Mouse (Mus musculus) stomach, postnatal 0 days (tissue): ENCODE measurements around the gene Me3.

Experiments used
- CTCF ChIP-seq: IDR thresholded peaks from 2 replicates; pipeline ENCODE4 v1.5.1; 2016; ENCODE audit warnings: antibody characterized with exemption, low read depth, mild to moderate bottlenecking, moderate library complexity
- EP300 ChIP-seq: optimal IDR thresholded peaks from 2 replicates; pipeline ENCODE3; 2016; ENCODE audit warnings: antibody characterized with exemption

DNA sequence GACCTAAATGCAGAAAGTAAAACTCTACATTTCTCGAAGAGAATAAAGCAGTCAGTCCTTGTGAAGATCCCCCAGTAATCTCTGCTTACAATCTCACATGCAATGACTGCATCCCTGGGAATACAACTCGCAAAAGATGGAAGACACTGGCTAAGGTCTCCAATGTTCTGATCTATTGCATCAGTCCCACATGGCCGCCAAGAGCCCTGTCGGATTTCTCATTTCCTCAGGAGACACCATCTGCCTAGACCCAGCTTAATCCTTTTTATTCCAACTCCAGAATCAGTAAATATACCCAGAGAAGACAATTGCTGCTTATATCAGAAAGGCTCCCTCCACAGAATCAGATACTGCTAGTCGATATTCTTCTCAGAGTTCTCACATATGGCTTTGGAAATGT, 220.9 kb downstream of the Me3 start:
- TF ChIP-seq EP300 = no peak
- no peak for TF ChIP-seq CTCF
